Mouse (Mus musculus) CD4-positive, CD25-positive, alpha-beta regulatory T cell, adult 2 months (primary cell): ENCODE results near the gene Lefty2.
"Not testable (repeated sequence)": the region's sequence is repeated elsewhere in the genome, so short reads cannot be mapped to it uniquely, and the experiment has no call there.

ENCODE experiments used
- DNase-seq: peaks from one replicate; pipeline ENCODE4 v3.0.0-alpha.2; 2012; ENCODE audit warnings: low read depth, low spot score

Gene Lefty2

GRCm38 (mm10) chr1:180933659-180934058, 40.8 kb downstream of the Lefty2 start:
- DNase-seq = no peak

DNA sequence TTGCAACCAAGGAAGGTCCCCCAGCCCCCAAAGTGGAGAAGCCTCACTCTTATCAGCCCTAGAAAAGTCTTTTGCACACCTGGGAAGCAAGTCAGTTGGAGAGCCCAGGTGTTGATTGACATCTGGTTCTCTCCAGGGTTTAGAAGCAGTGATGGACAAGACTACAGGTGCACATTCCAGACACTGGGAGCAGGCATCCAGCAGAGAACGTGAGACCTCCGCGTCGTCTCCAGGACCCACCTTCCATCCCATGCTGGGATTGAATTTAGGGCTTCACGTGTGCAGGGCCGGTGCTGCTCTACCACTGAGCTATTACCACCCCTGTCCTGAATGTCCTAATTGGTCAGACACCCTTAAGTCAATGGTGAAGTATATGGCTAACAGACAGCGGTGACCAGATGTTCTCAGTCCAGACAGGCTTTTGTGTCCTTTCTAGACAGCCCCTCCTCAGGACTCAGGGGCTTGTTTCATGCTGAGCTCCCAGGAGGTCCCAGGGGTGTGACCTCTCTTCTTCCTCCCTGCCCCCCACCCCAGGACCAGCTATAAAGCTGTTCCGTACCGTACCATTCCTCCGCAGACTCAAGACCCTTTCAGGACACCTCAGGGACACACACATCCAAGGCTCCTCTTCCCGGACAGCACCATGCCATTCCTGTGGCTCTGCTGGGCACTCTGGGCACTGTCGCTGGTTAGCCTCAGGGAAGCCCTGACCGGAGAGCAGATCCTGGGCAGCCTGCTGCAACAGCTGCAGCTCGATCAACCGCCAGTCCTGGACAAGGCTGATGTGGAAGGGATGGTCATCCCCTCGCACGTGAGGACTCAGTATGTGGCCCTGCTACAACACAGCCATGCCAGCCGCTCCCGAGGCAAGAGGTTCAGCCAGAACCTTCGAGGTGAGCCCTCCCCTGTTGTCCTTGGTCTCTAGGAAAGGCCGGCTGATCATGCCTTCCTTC, 41.8 kb downstream of the Lefty2 start, which contains the start of gene Lefty1:
Lefty1 (plus strand) TSS at position 556 of the 953 bp plus-strand sequence.
- DNase-seq = no peak

DNA sequence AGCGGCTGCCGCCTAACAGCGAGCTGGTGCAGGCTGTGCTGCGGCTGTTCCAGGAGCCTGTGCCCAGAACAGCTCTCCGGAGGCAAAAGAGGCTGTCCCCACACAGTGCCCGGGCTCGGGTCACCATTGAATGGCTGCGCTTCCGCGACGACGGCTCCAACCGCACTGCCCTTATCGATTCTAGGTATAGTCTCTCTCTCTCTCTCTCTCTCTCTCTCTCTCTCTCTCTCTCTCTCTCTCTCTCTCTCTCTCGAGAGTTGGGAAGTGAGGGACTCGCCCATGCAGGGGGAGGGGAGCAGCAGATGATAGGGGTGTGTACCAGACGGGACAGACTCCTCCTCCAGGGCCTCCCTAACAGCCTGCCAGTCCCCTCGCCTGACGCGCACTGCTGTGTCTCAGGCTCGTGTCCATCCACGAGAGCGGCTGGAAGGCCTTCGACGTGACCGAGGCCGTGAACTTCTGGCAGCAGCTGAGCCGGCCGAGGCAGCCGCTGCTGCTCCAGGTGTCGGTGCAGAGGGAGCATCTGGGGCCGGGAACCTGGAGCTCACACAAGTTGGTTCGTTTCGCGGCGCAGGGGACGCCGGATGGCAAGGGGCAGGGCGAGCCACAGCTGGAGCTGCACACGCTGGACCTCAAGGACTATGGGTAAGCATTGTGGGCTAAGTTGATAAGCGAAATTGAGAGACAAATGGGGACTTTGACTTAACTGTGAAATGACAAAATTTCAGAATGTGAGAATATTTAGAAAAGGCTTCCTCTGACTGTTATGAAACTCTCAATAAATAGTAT, 43.9 kb downstream of the Lefty2 start:
- DNase-seq = peak; percentile 45

DNA sequence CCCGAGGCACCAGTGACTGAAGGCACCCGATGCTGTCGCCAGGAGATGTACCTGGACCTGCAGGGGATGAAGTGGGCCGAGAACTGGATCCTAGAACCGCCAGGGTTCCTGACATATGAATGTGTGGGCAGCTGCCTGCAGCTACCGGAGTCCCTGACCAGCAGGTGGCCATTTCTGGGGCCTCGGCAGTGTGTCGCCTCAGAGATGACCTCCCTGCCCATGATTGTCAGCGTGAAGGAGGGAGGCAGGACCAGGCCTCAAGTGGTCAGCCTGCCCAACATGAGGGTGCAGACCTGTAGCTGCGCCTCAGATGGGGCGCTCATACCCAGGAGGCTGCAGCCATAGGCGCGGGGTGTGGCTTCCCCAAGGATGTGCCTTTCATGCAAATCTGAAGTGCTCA, 44.7 kb downstream of the Lefty2 start:
- DNase-seq = not testable (repeated sequence)

DNA sequence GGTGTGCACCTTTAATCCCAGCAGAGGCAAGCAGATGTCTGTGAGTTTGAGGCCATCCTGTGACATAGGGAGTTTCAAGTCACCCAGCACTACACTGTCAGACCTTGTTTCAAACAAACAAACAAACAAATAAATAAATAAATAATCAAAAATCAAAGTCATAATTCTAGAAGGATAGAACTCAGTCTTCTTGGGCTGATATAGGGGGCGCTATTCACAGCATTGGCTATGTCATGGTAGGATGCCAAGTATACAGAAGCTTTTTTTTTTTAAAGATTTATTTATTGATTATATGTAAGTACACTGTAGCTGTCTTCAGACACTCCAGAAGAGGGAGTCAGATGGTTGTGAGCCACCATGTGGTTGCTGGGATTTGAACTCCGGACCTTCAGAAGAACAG, 45.9 kb downstream of the Lefty2 start:
- DNase-seq = peak; percentile 57

DNA sequence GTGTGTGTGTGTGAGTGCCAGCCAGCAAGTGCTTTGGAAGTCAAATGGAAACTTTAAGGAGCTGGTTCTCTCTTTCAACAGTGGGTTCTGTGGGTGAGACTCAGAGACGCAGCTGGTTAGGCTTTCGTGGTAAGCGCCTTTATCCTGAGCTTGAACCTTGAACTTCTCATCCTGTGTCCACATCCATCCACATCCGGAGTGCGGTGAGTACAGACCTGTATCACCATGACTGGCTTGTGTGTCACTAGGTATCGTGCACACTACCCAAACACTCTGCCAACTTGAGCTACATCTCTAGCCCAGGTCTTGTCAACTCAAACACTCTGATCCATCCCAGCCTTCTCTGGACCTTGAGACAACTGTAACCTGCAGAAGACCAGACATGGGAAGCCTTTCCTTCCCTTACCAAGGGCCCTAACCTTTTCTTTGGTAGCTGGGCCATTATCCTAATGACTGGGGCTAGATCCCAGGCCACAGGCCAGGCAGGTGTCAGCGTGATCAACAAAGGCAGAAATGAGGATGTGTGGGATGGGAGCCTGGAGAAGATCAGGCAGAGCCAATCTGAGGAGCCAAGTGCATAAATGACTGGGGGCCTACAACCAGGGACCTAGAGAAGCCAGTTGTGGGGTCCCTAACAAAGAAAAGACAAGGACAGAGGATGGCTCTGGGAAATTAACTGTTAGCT, 48.0 kb downstream of the Lefty2 start:
- peak; percentile 25 for DNase-seq

DNA sequence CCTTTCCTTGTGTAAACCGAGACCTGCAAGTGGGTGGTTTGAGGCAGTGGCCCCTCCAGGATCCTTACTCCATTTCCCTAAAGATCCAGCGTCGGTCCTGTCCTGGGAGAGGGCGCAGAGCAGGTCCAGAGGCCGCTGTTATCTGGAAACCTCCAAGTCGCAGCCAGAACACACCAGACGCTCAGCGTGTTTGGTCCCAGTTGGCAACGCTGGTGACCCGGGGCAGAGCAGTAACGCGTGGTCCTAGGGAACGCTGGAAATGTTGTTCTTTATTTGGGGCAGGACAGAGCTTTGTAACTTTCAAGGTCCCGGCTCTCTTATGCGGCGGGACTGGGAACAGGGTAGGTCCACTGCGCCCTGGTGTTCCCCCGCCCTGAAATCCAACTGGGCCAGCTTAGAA, 48.8 kb downstream of the Lefty2 start:
- no peak for DNase-seq

GRCm38 (mm10) chr1:180942166-180943031, 49.5 kb downstream of the Lefty2 start, which contains the start of gene Tmem63a:
Gene Tmem63a (plus strand): TSS chr1:180942344.
- DNase-seq = peak; percentile 80

GRCm38 (mm10) chr1:180943032-180943644, 50.2 kb downstream of the Lefty2 start:
- DNase-seq = no peak

DNA sequence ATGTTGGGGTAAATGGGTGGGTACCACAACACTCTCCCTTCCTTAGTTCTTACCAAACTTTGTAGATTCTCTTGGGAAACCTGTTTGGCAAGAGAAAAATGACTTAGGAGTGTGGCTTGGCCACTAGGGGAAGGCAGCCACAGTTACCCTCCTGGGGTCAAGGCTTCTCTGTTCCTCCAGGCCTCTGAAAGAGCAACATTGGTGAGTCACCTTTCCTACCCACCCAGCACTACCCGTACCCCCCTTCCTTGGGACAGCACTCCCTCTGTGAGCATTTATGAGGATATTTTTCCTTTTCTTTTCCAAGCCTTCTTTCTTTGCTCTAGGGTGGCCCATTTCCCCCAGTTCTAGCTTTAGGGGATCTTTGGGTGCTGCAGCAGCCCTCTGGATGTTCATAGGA, 51.0 kb downstream of the Lefty2 start:
- DNase-seq = peak; percentile 15

DNA sequence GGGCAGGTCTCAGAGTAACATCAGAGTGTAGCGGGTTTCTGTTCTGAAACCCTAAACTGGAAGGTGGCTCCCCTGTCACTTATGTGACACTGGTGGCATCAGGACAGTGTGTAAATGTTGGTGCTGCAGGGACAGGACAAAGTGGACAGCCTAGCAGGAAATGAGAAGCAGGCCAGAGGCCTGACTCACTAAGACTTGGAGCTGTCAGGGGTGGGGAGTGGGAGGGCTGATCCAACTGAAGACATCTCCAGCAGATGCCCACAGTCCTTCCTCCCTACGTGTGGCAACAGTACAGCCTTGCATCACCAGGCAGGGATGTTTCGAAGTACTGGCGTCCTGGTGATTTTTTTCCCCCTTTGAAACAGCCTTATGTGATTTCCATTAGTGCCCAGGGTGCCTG, 51.6 kb downstream of the Lefty2 start:
- DNase-seq = no peak

GRCm38 (mm10) chr1:180945001-180945980, 52.4 kb downstream of the Lefty2 start:
- DNase-seq = peak; percentile 41

DNA sequence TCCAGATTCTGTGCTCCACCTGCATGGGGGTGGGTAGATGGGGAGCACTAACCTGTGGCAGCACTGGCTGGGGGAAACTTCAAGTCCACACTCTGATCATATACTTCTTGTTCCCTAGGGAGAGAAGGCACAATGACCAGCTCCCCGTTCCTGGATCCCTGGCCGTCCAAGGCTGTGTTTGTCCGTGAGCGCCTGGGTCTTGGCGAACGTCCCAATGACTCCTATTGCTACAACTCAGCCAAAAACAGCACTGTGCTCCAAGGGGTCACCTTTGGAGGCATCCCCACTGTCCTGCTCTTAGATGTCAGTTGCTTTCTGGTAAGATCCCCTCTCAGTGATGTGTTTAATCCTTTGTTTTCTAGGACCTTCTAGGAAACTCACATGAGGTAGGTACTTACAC, 53.5 kb downstream of the Lefty2 start:
- no peak for DNase-seq
